Mouse (Mus musculus) intestine, postnatal 0 days (tissue): Measurements from ENCODE around the gene Rnf38. TPM values are rescaled to one million over a fixed set of nuclear protein-coding genes. Genes with fewer than 3 reads are reported as not detected.

Source experiments
- ATAC-seq: fragments of 200-750 bp; cut with Nextera tagmentation; 2 replicates; pipeline ENCODE4 v1.8.0; 2017; ENCODE audit warnings: mild to moderate bottlenecking, moderate TSS enrichment, moderate library complexity
- H3K27ac ChIP-seq: fragments of 300-500 bp; sonication (generic); 2 replicates; pipeline ENCODE4 v1.5.1; 2014; ENCODE audit warnings: mild to moderate bottlenecking, low read depth, low read length, moderate library complexity
- H3K27me3 ChIP-seq: fragments of 300-500 bp; sonication (generic); replicated peaks from 2 replicates; pipeline ENCODE4 v1.6.1; 2014; ENCODE audit warnings: low read length, mixed read lengths; ENCODE audit not compliant: control insufficient read depth, insufficient read depth
- H3K36me3 ChIP-seq: fragments of 300-500 bp; sonication (generic); 2 replicates; pipeline ENCODE4 v1.6.1; 2014; ENCODE audit warnings: mild to moderate bottlenecking, moderate library complexity; ENCODE audit not compliant: control insufficient read depth, insufficient read depth
- H3K4me1 ChIP-seq: fragments of 300-500 bp; sonication (generic); replicated peaks from 2 replicates; pipeline ENCODE4 v1.6.1; 2014; ENCODE audit warnings: antibody characterized with exemption, low read length, mixed read lengths; ENCODE audit not compliant: control insufficient read depth, insufficient read depth
- H3K4me2 ChIP-seq: fragments of 300-500 bp; sonication (generic); replicated peaks from 2 replicates; pipeline ENCODE4 v1.6.1; 2014; ENCODE audit warnings: low read depth, mild to moderate bottlenecking, moderate library complexity
- H3K4me3 ChIP-seq: fragments of 300-500 bp; sonication (generic); 2 replicates; pipeline ENCODE4 v1.5.1; 2014; ENCODE audit warnings: low read depth, low read length
- H3K9ac ChIP-seq: fragments of 300-500 bp; sonication (generic); 2 replicates; pipeline ENCODE4 v1.6.1; 2014; ENCODE audit warnings: mild to moderate bottlenecking, low read depth, low read length
- H3K9me3 ChIP-seq: fragments of 300-500 bp; sonication (generic); 2 replicates; pipeline ENCODE4 v1.6.1; 2016; ENCODE audit warnings: mixed run types; ENCODE audit not compliant: control insufficient read depth
- CTCF ChIP-seq: sonication (generic); IDR thresholded peaks from 2 replicates; pipeline ENCODE4 v1.5.1; 2016; ENCODE audit warnings: low read depth, mild to moderate bottlenecking, control low read depth, antibody characterized with exemption, moderate library complexity
- WGBS: fragments of 180-500 bp; shearing (Covaris S2); extraction: QIAGEN DNeasy Blood & Tissue Kit; methylation state at CpG from one replicate; pipeline ENCODE4 v1.1.7; 2014; 5-methylcytosine and 5-hydroxymethylcytosine counted together
- polyA plus RNA-seq: library from polyadenylated mRNA; unstranded; fragments of >200 nt; fragmentation: Nextera tagmentation; extraction: Ambion mirVana; gene quantifications from 2 replicates; pipeline ENCODE4 v1.2.1, GENCODE M21; 2015

The Rnf38 gene
- polyA plus RNA-seq, 1 experiment from 2014 or later: 6.0 TPM

GRCm38 (mm10) chr4:44260244-44260643 lies 26.7 kb upstream of the Rnf38 start:
- H3K27ac ChIP-seq: no peak overlapping the region
- no peaks in the 10 kb centered on the region for H3K27me3 ChIP-seq
- H3K36me3 ChIP-seq: no peaks in the 10 kb centered on the region
- 2% methylated on average over 10 of the region's 10 CpGs for WGBS
- no peak overlapping the region for H3K4me2 ChIP-seq
- no peak for ATAC-seq
- H3K9me3 ChIP-seq: no peaks in the 10 kb centered on the region
- no peaks in the 10 kb centered on the region for H3K4me1 ChIP-seq
- no peak for TF ChIP-seq CTCF
- H3K9ac ChIP-seq: no peak overlapping the region
- H3K4me3 ChIP-seq: no peak overlapping the region

DNA sequence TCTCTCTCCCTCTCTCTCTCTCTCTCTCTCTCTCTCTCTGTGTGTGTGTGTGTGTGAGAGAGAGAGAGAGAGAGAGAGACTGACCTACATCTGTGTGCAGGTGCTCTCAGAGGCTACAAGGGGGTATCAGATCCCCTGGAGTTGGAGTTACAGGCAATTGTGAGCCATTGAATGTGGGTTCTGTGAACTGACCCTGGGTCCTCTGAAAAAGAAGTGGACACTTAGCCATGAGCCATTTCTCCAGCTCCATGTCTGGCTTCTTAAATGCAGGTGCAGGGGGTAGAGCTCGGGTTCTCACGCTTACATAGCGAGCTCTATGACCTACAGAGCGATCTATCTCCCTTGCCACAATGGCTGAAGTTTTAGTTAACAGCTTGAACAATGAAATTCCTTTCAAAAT lies 25.5 kb upstream of the Rnf38 start:
- Histone ChIP-seq H3K9ac (no peak overlapping the region), H3K4me1 (no peaks in the 10 kb centered on the region), H3K36me3 (no peaks in the 10 kb centered on the region), H3K4me2 (no peak overlapping the region), H3K4me3 (no peak overlapping the region), H3K27me3 (no peaks in the 10 kb centered on the region), H3K9me3 (no peaks in the 10 kb centered on the region), H3K27ac (no peak overlapping the region)
- WGBS: 83% methylated on average over 4 of the region's 4 CpGs
- no peak for ATAC-seq
- no peak for TF ChIP-seq CTCF

GRCm38 (mm10) chr4:44254579-44254978 lies 21.0 kb upstream of the Rnf38 start:
- TF ChIP-seq CTCF: no peak
- no peaks in the 10 kb centered on the region for H3K4me1 ChIP-seq
- H3K4me2 ChIP-seq: no peak overlapping the region
- ATAC-seq: no peak
- H3K27ac ChIP-seq: no peak overlapping the region
- 0 out of 2 replicates have a peak, but pooled peaks cover 11% of the 10 kb centered on the region for H3K27me3 ChIP-seq
- H3K9me3 ChIP-seq: no peaks in the 10 kb centered on the region
- 76% methylated on average over 5 of the region's 5 CpGs for WGBS
- H3K36me3 ChIP-seq: no peaks in the 10 kb centered on the region
- H3K9ac ChIP-seq: no peak overlapping the region
- no peak overlapping the region for H3K4me3 ChIP-seq

DNA sequence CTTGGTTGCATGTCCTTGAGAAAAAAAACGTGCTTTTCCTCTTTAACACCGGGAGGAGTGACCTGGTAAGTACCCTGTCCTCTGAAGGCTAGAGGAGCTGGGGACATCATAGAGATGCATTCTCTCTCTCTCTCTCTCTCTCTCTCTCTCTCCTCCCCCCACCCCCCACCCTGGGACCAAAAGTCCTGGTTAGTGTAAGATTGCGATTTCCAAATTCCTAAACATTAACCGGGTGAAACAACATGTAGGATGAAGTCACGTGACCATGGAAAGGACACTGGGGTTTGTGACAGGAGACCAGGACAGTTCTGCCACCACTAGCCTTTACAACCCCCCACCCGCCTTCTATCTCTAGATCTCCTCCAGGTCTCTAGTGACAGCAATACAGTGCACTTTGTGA lies 19.6 kb upstream of the Rnf38 start:
- H3K4me3 ChIP-seq: no peak overlapping the region
- H3K36me3 ChIP-seq: no peaks in the 10 kb centered on the region
- ATAC-seq: no peak
- no peak overlapping the region for H3K9ac ChIP-seq
- WGBS: 6% methylated on average over 6 of the region's 6 CpGs
- H3K4me1 ChIP-seq: no peaks in the 10 kb centered on the region
- TF ChIP-seq CTCF: no peak
- H3K27me3 ChIP-seq: 0 out of 2 replicates have a peak, but pooled peaks cover 11% of the 10 kb centered on the region
- no peak overlapping the region for H3K4me2 ChIP-seq
- H3K27ac ChIP-seq: no peak overlapping the region
- H3K9me3 ChIP-seq: no peaks in the 10 kb centered on the region

DNA sequence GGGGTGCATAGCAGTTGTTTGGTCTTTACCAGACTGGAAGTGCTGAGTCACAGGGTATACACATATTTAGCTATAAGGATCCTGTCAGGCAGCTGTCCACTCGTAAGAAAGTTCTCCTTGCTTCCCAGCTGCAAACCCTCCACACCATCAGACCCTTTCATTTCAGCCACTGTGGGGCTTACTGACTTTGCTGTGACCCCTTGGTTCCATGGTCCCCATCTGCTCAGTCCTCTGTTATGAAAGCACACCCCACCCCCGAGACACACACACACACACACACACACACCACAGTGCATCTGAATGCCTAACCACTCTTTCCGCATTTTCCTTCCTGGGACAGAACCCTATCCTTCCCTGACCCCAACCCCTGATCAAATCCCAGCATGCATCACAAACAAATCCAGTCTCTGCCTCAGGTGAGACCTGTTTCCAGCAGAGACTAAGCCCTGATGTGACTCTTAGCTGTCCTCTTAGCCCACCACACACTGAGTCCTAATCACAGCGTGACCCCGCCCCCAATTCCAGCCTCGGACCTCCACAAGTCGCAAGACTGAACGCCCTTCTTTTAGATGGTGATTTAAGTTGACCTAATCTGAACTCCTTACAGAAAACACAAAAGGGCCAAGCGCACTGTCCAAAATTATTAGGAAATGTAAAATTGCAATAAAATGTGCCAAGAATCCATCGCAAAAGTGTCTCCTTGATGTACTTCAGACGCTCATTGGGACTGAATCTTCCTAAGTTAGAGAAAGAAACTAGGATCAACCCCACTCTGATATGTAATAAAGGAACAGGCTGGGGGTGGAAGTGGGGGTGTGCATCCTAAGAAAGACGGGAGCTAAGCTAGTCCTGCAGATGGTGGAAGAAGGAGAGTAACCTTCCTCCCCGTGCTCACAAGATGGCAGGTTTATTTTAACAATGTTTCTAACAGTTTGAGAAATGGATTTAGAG lies 18.7 kb upstream of the Rnf38 start:
- TF ChIP-seq CTCF: no peak

GRCm38 (mm10) chr4:44251521-44251920 lies 17.9 kb upstream of the Rnf38 start:
- H3K27ac ChIP-seq: no peak overlapping the region
- no peak overlapping the region for H3K9ac ChIP-seq
- H3K4me3 ChIP-seq: no peak overlapping the region
- H3K27me3 ChIP-seq: 0 out of 2 replicates have a peak, but pooled peaks cover 11% of the 10 kb centered on the region
- 79% methylated on average over 5 of the region's 5 CpGs for WGBS
- H3K36me3 ChIP-seq: no peaks in the 10 kb centered on the region
- ATAC-seq: no peak
- H3K9me3 ChIP-seq: no peaks in the 10 kb centered on the region
- TF ChIP-seq CTCF: no peak
- H3K4me1 ChIP-seq: no peaks in the 10 kb centered on the region
- H3K4me2 ChIP-seq: no peak overlapping the region

More for the DNA sequence above, 18.7 kb upstream of the Rnf38 start:
- H3K4me3 ChIP-seq: no peak overlapping the region
- no peaks in the 10 kb centered on the region for H3K36me3 ChIP-seq
- no peaks in the 10 kb centered on the region for H3K9me3 ChIP-seq
- no peak overlapping the region for H3K4me2 ChIP-seq
- ATAC-seq: no peak
- WGBS: 11% methylated on average over 13 of the region's 13 CpGs
- 0 out of 2 replicates have a peak, but pooled peaks cover 11% of the 10 kb centered on the region for H3K27me3 ChIP-seq
- no peak overlapping the region for H3K9ac ChIP-seq
- no peak overlapping the region for H3K27ac ChIP-seq
- no peaks in the 10 kb centered on the region for H3K4me1 ChIP-seq
